Mouse (Mus musculus) lung, adult 2 months (tissue): ENCODE measurements at regions not wholly inside any gene's neighbourhood (a gene's known extent, or its start where the extent isn't known, plus 50 kb on each side); places are given as distances from the start of the nearest gene placed in this dataset.

Source experiments
- CTCF ChIP-seq: fragments of 200-500 bp; IDR thresholded peaks from 2 replicates; pipeline ENCODE4 v1.5.1; 2011; ENCODE audit warnings: mild to moderate bottlenecking, low read length, control low read depth; ENCODE audit not compliant: insufficient read depth
- POLR2A ChIP-seq: fragments of 200-500 bp; IDR thresholded peaks from 2 replicates; pipeline ENCODE4 v1.6.1; 2011; ENCODE audit warnings: low read depth, mild to moderate bottlenecking, control low read depth, low read length, borderline replicate concordance; ENCODE audit errors: extremely low read depth

GRCm38 (mm10) chr15:97152354-97152753, 94.6 kb upstream of the Pced1b start:
- TF ChIP-seq POLR2A (no peak), CTCF (no peak)
